Mouse (Mus musculus) bone marrow macrophage, adult 2 months (primary cell): ENCODE results near the gene Pgbd1. TPM values are rescaled to one million over a fixed set of nuclear protein-coding genes. Genes with fewer than 3 reads are reported as not detected.

ENCODE experiments used
- H3K27ac ChIP-seq: 2 replicates; pipeline ENCODE4 v1.5.1; 2012; ENCODE audit warnings: low read depth, low read length; ENCODE audit not compliant: insufficient read depth
- H3K4me1 ChIP-seq: 2 replicates; pipeline ENCODE4 v1.6.1; 2012; ENCODE audit warnings: low read length; ENCODE audit not compliant: control insufficient read depth, insufficient read depth
- H3K4me3 ChIP-seq: 2 replicates; pipeline ENCODE4 v1.5.1; 2012; ENCODE audit warnings: mild to moderate bottlenecking, low read length, moderate library complexity; ENCODE audit not compliant: insufficient read depth
- CTCF ChIP-seq: IDR thresholded peaks from 2 replicates; pipeline ENCODE4 v1.5.1; 2012; ENCODE audit warnings: low read depth, mild to moderate bottlenecking, low read length, moderate library complexity
- POLR2A ChIP-seq: IDR thresholded peaks from 2 replicates; pipeline ENCODE4 v1.6.1; 2012; ENCODE audit warnings: mild to moderate bottlenecking, low read depth, low read length, borderline replicate concordance
- polyA plus RNA-seq: library from polyadenylated mRNA; stranded (reverse); fragments of >200 nt; gene quantifications from 2 replicates; pipeline ENCODE4 v1.2.4, GENCODE M21; 2012; ENCODE audit not compliant: missing spikeins, insufficient read depth, insufficient read length

Pgbd1 gene
- polyA plus RNA-seq, 1 experiment, result 0.17 TPM

GRCm38 (mm10) chr13:21454133-21454532, 13.3 kb upstream of the Pgbd1 start:
- H3K4me3 ChIP-seq, result no peak overlapping the region
- H3K27ac ChIP-seq, result no peak overlapping the region
- H3K4me1 ChIP-seq, result peaks cover 7% of the 10 kb centered on the region; the same call in 1 of the 2 replicates
- no peak for TF ChIP-seq POLR2A
- no peak for TF ChIP-seq CTCF

GRCm38 (mm10) chr13:21453449-21453848, 12.6 kb upstream of the Pgbd1 start, which contains the start of gene Zscan26:
TSS of gene Zscan26 (minus strand) at chr13:21453730.
- peaks cover 7% of the 10 kb centered on the region; the same call in 1 of the 2 replicates for H3K4me1 ChIP-seq
- H3K4me3 ChIP-seq, result peak within 1 kb of the TSS; percentile 67
- peak within 1 kb of the TSS; percentile 55 for H3K27ac ChIP-seq
- TF ChIP-seq CTCF (no peak), POLR2A (no peak)

- H3K27ac ChIP-seq, result peak overlapping the region; percentile 55
- no peak for TF ChIP-seq POLR2A
- H3K4me3 ChIP-seq, result peak overlapping the region; percentile 67
- H3K4me1 ChIP-seq, result peaks cover 7% of the 10 kb centered on the region; the same call in 1 of the 2 replicates
These were observed 12.2 kb upstream of the Pgbd1 start for GRCm38 (mm10) chr13:21453042-21453441.

- Histone ChIP-seq H3K4me1 (peaks cover 14% of the 10 kb centered on the region), H3K4me3 (no peak overlapping the region), H3K27ac (no peak overlapping the region)
- TF ChIP-seq CTCF (no peak), POLR2A (no peak)
These were observed 7.2 kb upstream of the Pgbd1 start for GRCm38 (mm10) chr13:21447856-21448614.

GRCm38 (mm10) chr13:21446796-21447195, 5.9 kb upstream of the Pgbd1 start:
- Histone ChIP-seq H3K27ac (no peak overlapping the region), H3K4me1 (peaks cover 8% of the 10 kb centered on the region), H3K4me3 (no peak overlapping the region)
- no peak for TF ChIP-seq POLR2A
- TF ChIP-seq CTCF, result no peak

GRCm38 (mm10) chr13:21441207-21441572, 332 bp upstream of the Pgbd1 start:
- no peak overlapping the region for H3K27ac ChIP-seq
- H3K4me1 ChIP-seq, result peaks cover 4% of the 10 kb centered on the region
- H3K4me3 ChIP-seq, result peak overlapping the region; percentile 62
- TF ChIP-seq POLR2A (no peak), CTCF (no peak)

- no peak overlapping the region for H3K27ac ChIP-seq
- peaks cover 2% of the 10 kb centered on the region for H3K4me1 ChIP-seq
- TF ChIP-seq POLR2A, result no peak
- TF ChIP-seq CTCF, result no peak
- no peak overlapping the region for H3K4me3 ChIP-seq
These were observed 5.4 kb downstream of the Pgbd1 start for GRCm38 (mm10) chr13:21435476-21435875.

GRCm38 (mm10) chr13:21427631-21428030, 13.2 kb downstream of the Pgbd1 start:
- H3K27ac ChIP-seq, result no peak overlapping the region
- H3K4me1 ChIP-seq, result no peaks in the 10 kb centered on the region
- TF ChIP-seq POLR2A (no peak), CTCF (no peak)
- no peak overlapping the region for H3K4me3 ChIP-seq

GRCm38 (mm10) chr13:21423301-21423700, 17.6 kb downstream of the Pgbd1 start:
- Histone ChIP-seq H3K4me3 (no peak overlapping the region), H3K4me1 (no peaks in the 10 kb centered on the region), H3K27ac (no peak overlapping the region)
- TF ChIP-seq CTCF, result no peak

- TF ChIP-seq POLR2A (no peak), CTCF (no peak)
- Histone ChIP-seq H3K27ac (no peak overlapping the region), H3K4me3 (no peak overlapping the region), H3K4me1 (no peaks in the 10 kb centered on the region)
These were observed 22.0 kb downstream of the Pgbd1 start for GRCm38 (mm10) chr13:21418865-21419264.

- H3K4me1 ChIP-seq, result no peaks in the 10 kb centered on the region
- TF ChIP-seq POLR2A (no peak), CTCF (no peak)
These were observed 23.4 kb downstream of the Pgbd1 start for GRCm38 (mm10) chr13:21417298-21418010.

More at GRCm38 (mm10) chr13:21417298-21418010, 23.4 kb downstream of the Pgbd1 start:
- Histone ChIP-seq H3K4me3 (no peak overlapping the region), H3K27ac (no peak overlapping the region)
